Mouse (Mus musculus): ENCODE measurements around the gene Samd8. TPM values are rescaled to one million over a fixed set of nuclear protein-coding genes. Genes with fewer than 3 reads are reported as not detected.

The Samd8 gene
- polyA plus RNA-seq, 1 experiment from 2014 or later, result 10.6 TPM

DNA sequence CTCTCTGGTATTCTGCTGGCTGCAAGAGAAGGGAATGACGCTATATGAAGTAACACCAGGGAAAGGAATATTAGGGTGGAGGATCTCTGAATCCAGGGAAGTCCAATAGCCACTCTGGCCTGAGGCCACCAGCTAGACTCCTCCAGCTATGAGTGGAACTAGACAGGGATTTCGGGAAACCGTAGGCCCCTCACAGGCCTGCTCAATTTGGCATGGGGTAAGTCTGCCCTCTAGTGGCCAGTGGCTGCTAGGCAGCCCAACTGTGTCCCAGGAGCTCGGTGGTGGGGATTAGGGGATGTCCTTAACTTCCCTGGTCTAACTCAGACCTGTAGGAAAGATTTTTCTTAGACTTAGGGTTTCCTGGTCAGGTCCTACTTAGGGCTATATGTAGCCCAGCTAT, 8.5 kb upstream of the Samd8 start:
- WGBS, result 20% methylated on average over 4 of the region's 4 CpGs
- Histone ChIP-seq H3K9me3 (ENCODE audit: control insufficient read depth, low read length) (no peaks in the 10 kb centered on the region), H3K4me3 (ENCODE audit: low read depth, low read length) (no peak overlapping the region), H3K27ac (ENCODE audit: low read depth) (no peak overlapping the region), H3K9ac (ENCODE audit: low read length) (no peak overlapping the region), H3K4me1 (replicated peaks; ENCODE audit: control insufficient read depth, insufficient read depth, low read length) (no peaks in the 10 kb centered on the region), H3K4me2 (ENCODE audit: low read length) (no peak overlapping the region), H3K36me3 (ENCODE audit: control insufficient read depth, insufficient read depth, low read length) (no peaks in the 10 kb centered on the region), H3K27me3 (replicated peaks; ENCODE audit: control insufficient read depth, insufficient read depth, low read length) (no peaks in the 10 kb centered on the region)
- peak; percentile 95 for DNase-seq (ENCODE audit: low spot score)
- ATAC-seq (replicated peaks; ENCODE audit: low FRiP score, low TSS enrichment, low read depth), result peak; percentile 71

DNA sequence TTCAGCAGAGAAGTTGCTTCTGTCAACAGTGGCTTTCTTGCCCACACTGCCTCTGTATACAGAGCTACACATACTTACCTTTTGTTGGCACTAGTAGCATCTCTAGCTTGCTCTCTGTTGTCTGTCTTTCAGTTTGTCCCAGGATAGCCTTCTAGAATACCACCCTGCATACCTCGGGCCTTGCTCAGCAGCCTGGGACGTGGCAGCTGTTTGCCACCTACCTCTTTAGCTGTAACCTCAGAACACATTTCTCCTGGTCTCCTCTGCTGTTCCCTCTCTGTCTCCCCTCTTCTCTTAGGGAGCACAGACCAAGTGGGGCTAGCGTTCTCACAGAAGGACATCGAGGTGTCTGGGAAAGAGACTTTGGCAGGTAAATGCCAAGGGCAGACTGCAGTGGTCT, 7.9 kb upstream of the Samd8 start:
- Histone ChIP-seq H3K4me1 (replicated peaks; ENCODE audit: control insufficient read depth, insufficient read depth, low read length) (no peaks in the 10 kb centered on the region), H3K36me3 (ENCODE audit: control insufficient read depth, insufficient read depth, low read length) (no peaks in the 10 kb centered on the region), H3K27me3 (replicated peaks; ENCODE audit: control insufficient read depth, insufficient read depth, low read length) (no peaks in the 10 kb centered on the region), H3K9me3 (ENCODE audit: control insufficient read depth, low read length) (no peaks in the 10 kb centered on the region), H3K9ac (ENCODE audit: low read length) (no peak overlapping the region), H3K4me2 (ENCODE audit: low read length) (no peak overlapping the region), H3K27ac (ENCODE audit: low read depth) (no peak overlapping the region), H3K4me3 (ENCODE audit: low read depth, low read length) (no peak overlapping the region)
- no peak for ATAC-seq (replicated peaks; ENCODE audit: low FRiP score, low TSS enrichment, low read depth)
- 83% methylated on average over 4 of the region's 4 CpGs for WGBS
- DNase-seq (ENCODE audit: low spot score), result no peak

DNA sequence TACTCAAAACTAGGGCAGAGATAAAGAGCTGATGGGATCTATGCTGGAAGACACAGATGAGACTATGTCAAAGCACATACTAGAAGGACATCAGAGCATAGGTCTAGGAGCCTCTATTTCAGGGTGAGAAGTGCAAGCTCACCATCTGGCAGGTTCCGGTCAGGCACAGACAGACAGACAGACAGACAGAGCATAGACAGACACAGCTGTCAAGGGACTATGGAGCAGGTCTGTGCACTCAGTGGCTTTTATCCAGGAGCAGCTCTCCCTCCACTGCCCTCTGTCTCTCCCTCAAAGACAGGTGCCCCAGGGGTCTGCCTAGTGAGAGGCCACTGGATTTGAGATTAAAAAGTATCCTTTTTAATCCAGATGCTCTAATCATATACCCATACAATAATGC, 6.2 kb upstream of the Samd8 start:
- Histone ChIP-seq H3K9me3 (ENCODE audit: control insufficient read depth, low read length) (no peaks in the 10 kb centered on the region), H3K4me2 (ENCODE audit: low read length) (no peak overlapping the region), H3K4me3 (ENCODE audit: low read depth, low read length) (no peak overlapping the region), H3K4me1 (replicated peaks; ENCODE audit: control insufficient read depth, insufficient read depth, low read length) (no peaks in the 10 kb centered on the region), H3K27me3 (replicated peaks; ENCODE audit: control insufficient read depth, insufficient read depth, low read length) (no peaks in the 10 kb centered on the region), H3K36me3 (ENCODE audit: control insufficient read depth, insufficient read depth, low read length) (no peaks in the 10 kb centered on the region), H3K9ac (ENCODE audit: low read length) (no peak overlapping the region), H3K27ac (ENCODE audit: low read depth) (no peak overlapping the region)
- ATAC-seq (replicated peaks; ENCODE audit: low FRiP score, low TSS enrichment, low read depth) (no peak), DNase-seq (ENCODE audit: low spot score) (no peak)
- WGBS, result 86% methylated on average over 1 of the region's 1 CpGs

DNA sequence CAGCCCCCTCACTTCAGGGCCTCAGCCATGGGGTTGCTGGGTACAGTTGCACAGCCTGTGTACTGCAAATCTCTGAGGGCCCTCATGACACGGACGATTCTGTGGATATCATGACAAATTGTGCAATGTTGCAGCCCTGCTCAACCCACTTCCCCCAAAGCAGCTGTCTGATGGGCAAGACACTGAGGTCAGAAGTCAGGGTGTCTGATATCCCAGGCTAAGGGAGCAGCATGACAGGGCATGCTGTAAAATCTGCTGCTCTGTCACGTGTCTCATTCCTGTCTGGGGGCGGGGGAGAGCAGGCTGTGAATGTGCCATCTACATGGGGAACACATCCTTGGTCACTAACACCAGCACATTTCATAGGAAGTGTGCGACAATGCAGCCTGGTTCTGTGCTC, 5.2 kb upstream of the Samd8 start:
- H3K4me1 ChIP-seq (replicated peaks; ENCODE audit: control insufficient read depth, insufficient read depth, low read length), result no peaks in the 10 kb centered on the region
- WGBS, result 70% methylated on average over 5 of the region's 5 CpGs
- no peak for DNase-seq (ENCODE audit: low spot score)
- H3K27ac ChIP-seq (ENCODE audit: low read depth), result no peak overlapping the region
- H3K27me3 ChIP-seq (replicated peaks; ENCODE audit: control insufficient read depth, insufficient read depth, low read length), result no peaks in the 10 kb centered on the region
- no peaks in the 10 kb centered on the region for H3K36me3 ChIP-seq (ENCODE audit: control insufficient read depth, insufficient read depth, low read length)
- ATAC-seq (replicated peaks; ENCODE audit: low FRiP score, low TSS enrichment, low read depth), result no peak
- H3K4me2 ChIP-seq (ENCODE audit: low read length), result no peak overlapping the region
- H3K9me3 ChIP-seq (ENCODE audit: control insufficient read depth, low read length), result no peaks in the 10 kb centered on the region
- H3K9ac ChIP-seq (ENCODE audit: low read length), result no peak overlapping the region
- no peak overlapping the region for H3K4me3 ChIP-seq (ENCODE audit: low read depth, low read length)

DNA sequence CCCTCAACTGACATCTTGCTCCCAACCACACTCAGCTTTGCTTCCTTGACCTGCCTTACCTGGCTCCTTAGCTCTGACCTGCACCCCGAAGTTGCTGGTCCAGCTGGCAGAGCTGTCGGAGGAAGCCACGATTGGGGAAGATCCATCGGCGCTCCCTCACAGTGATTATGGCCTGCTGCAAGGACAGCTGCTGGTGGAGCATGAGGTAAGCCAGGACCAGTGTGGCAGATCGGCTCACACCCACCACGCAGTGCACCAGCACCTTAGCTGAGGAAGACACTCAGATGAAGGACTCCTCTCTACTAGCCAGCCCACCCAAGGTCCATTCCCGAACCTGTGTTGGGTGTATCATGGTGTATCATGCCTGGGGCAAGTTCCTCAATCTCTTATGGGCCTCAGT, 4.1 kb upstream of the Samd8 start:
- no peaks in the 10 kb centered on the region for H3K27me3 ChIP-seq (replicated peaks; ENCODE audit: control insufficient read depth, insufficient read depth, low read length)
- 86% methylated on average over 8 of the region's 8 CpGs for WGBS
- ATAC-seq (replicated peaks; ENCODE audit: low FRiP score, low TSS enrichment, low read depth), result no peak
- H3K9ac ChIP-seq (ENCODE audit: low read length), result no peak overlapping the region
- H3K9me3 ChIP-seq (ENCODE audit: control insufficient read depth, low read length), result no peaks in the 10 kb centered on the region
- no peak overlapping the region for H3K4me2 ChIP-seq (ENCODE audit: low read length)
- no peaks in the 10 kb centered on the region for H3K36me3 ChIP-seq (ENCODE audit: control insufficient read depth, insufficient read depth, low read length)
- no peak overlapping the region for H3K27ac ChIP-seq (ENCODE audit: low read depth)
- no peak overlapping the region for H3K4me3 ChIP-seq (ENCODE audit: low read depth, low read length)
- DNase-seq (ENCODE audit: low spot score), result no peak
- H3K4me1 ChIP-seq (replicated peaks; ENCODE audit: control insufficient read depth, insufficient read depth, low read length), result 0 out of 2 replicates have a peak, but pooled peaks cover under 1% of the 10 kb centered on the region

DNA sequence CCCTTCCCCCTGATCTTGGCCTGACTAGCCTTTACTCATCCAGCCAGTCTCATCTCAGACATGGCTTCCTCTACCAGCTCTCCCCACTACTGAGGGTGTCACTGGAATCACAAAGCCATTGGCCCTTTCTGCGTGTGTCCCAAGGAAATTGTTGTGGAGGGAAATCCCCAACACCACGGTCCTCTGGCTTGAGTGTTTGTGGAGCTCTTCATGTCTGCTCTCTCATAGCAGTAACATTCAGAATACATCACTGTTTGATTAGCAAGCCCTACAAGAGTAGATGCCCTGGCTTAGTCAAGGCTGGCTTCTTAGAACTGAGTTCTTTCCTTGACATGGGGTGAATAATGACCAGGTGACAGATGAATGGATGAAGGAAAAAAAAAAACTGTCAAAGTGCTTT, 3.5 kb upstream of the Samd8 start:
- H3K27ac ChIP-seq (ENCODE audit: low read depth), result no peak overlapping the region
- DNase-seq (ENCODE audit: low spot score) (no peak), ATAC-seq (replicated peaks; ENCODE audit: low FRiP score, low TSS enrichment, low read depth) (no peak)
- peaks cover 7% of the 10 kb centered on the region for H3K4me1 ChIP-seq (replicated peaks; ENCODE audit: control insufficient read depth, insufficient read depth, low read length)
- WGBS, result 82% methylated on average over 2 of the region's 2 CpGs
- no peaks in the 10 kb centered on the region for H3K27me3 ChIP-seq (replicated peaks; ENCODE audit: control insufficient read depth, insufficient read depth, low read length)
- no peaks in the 10 kb centered on the region for H3K9me3 ChIP-seq (ENCODE audit: control insufficient read depth, low read length)
- no peak overlapping the region for H3K4me2 ChIP-seq (ENCODE audit: low read length)
- no peak overlapping the region for H3K9ac ChIP-seq (ENCODE audit: low read length)
- H3K36me3 ChIP-seq (ENCODE audit: control insufficient read depth, insufficient read depth, low read length), result no peaks in the 10 kb centered on the region
- H3K4me3 ChIP-seq (ENCODE audit: low read depth, low read length), result no peak overlapping the region

DNA sequence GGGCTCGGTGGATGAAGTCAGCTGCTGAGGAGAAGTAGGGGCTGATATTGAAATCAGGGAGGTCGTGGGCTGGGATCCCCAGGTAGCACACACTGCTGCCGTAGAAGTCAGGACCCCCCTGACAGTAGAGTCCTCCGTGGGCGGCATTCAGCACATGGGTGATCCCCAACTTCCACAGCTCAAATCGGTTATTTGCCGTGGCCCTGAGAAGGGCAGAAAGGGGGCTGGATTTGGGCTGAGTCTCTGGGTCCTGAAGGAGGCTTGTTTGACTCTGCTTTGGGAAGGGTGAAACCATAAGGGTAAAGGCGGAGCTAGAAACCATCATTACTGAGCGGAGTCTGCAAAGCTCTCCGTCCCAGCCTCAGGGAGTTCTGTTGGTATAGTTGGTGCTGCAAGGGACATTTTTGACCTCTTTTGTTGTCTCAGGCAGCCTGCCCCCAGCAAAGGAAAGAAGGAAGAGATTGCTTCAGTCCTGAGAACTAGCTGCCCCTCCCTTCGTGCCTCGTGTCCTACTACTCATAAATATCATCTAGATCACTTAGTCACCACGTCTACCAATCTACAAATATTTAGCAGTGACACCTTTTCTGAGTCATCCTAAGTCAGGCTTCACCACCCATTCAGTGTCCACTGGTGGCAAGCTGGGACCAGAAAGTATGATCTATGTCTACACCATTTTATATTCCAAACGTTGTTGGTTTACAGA, 2.7 kb upstream of the Samd8 start:
- no peak overlapping the region for H3K9ac ChIP-seq (ENCODE audit: low read length)
- no peaks in the 10 kb centered on the region for H3K27me3 ChIP-seq (replicated peaks; ENCODE audit: control insufficient read depth, insufficient read depth, low read length)
- ATAC-seq (replicated peaks; ENCODE audit: low FRiP score, low TSS enrichment, low read depth) (no peak), DNase-seq (ENCODE audit: low spot score) (no peak)
- 77% methylated on average over 14 of the region's 14 CpGs for WGBS
- no peaks in the 10 kb centered on the region for H3K36me3 ChIP-seq (ENCODE audit: control insufficient read depth, insufficient read depth, low read length)
- H3K4me1 ChIP-seq (replicated peaks; ENCODE audit: control insufficient read depth, insufficient read depth, low read length), result peaks cover 13% of the 10 kb centered on the region
- no peak overlapping the region for H3K4me3 ChIP-seq (ENCODE audit: low read depth, low read length)
- H3K9me3 ChIP-seq (ENCODE audit: control insufficient read depth, low read length), result no peaks in the 10 kb centered on the region
- H3K27ac ChIP-seq (ENCODE audit: low read depth), result no peak overlapping the region
- H3K4me2 ChIP-seq (ENCODE audit: low read length), result no peak overlapping the region

DNA sequence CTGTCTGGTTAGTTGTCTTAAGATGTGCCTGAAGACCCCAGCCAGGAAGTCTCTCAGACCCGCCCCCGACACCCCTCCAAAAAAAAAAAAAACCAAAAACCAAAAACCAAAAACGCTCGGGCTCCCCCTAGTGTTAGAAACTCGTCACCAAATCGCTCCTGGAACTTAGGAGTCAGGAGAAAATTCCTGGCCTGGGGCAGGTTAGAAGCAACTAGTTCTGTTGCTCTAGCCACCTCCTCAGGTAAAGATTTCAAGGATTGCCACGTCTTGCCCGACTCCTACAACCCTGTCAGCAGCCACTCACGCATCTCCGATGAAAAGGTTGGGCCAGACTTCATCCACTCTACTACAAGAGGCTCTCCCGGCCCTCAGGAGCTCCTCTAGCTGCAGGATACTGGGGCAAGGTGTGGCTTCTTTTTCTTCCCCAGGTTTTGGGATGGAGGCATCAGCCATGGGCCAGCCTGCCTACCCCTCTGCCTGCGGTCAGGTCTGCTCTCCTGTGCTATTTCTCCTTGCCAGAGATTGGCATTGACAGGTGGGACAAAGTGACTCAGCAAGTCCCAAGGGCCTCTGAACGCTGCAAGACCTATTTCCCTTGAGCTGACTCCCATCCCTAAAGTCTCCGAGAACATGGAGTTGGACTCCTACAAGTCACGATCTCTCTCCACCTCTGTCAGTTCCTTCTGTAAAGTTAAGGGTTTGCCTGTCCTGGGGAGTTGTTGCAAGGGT, 2.0 kb upstream of the Samd8 start:
- Histone ChIP-seq H3K27me3 (replicated peaks; ENCODE audit: control insufficient read depth, insufficient read depth, low read length) (no peaks in the 10 kb centered on the region), H3K4me3 (ENCODE audit: low read depth, low read length) (no peak overlapping the region), H3K4me1 (replicated peaks; ENCODE audit: control insufficient read depth, insufficient read depth, low read length) (peaks cover 13% of the 10 kb centered on the region), H3K27ac (ENCODE audit: low read depth) (no peak overlapping the region), H3K36me3 (ENCODE audit: control insufficient read depth, insufficient read depth, low read length) (no peaks in the 10 kb centered on the region), H3K4me2 (ENCODE audit: low read length) (no peak overlapping the region), H3K9ac (ENCODE audit: low read length) (no peak overlapping the region), H3K9me3 (ENCODE audit: control insufficient read depth, low read length) (no peaks in the 10 kb centered on the region)
- DNase-seq (ENCODE audit: low spot score) (peak; percentile 71), ATAC-seq (replicated peaks; ENCODE audit: low FRiP score, low TSS enrichment, low read depth) (no peak)
- WGBS, result 41% methylated on average over 15 of the region's 15 CpGs

Data from intestine, embryonic 14.5 days (tissue).